Mouse (Mus musculus): ENCODE results near the gene Fbxl17.

DNA sequence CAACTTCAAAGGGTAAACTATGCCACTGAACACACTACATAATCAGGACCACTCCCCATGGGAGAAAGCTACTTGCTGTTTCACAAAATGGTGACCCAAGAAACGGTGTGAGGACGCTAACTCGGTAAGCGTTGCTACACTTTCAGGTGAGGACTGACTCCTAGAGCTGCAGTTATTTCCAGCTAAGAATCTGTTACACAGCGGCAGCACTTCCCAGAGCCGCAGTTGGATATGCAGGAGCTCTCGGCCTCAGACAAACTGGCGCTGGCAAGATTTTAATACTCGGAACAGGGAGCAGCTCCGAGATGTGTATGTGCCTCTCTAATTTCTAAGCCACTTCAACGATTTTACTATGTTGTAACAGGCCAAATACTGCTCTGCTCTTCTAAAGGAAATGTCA lies 157.4 kb downstream of the Fbxl17 start:
- TF ChIP-seq POLR2A (IDR thresholded peaks at IDR 0.05; ENCODE audit: control insufficient read depth, low read depth, low read length) = no peak
- no peak for TF ChIP-seq CTCF (IDR thresholded peaks at IDR 0.05; ENCODE audit: control insufficient read depth, insufficient read depth, insufficient replicate concordance, low read depth, low read length)
